Mouse (Mus musculus) stomach, embryonic 14.5 days (tissue): Measurements from ENCODE around the gene Btaf1. TPM values are rescaled to one million over a fixed set of nuclear protein-coding genes. Genes with fewer than 3 reads are reported as not detected.

ENCODE experiments used
- ATAC-seq: fragments of 200-750 bp; cut with Nextera tagmentation; 2 replicates; pipeline ENCODE4 v1.8.0; 2017; ENCODE audit warnings: low read depth, moderate TSS enrichment; ENCODE audit not compliant: insufficient number of reproducible peaks, insufficient read depth, low FRiP score
- H3K27ac ChIP-seq: fragments of 300-500 bp; sonication (generic); 2 replicates; pipeline ENCODE4 v1.5.1; 2014; ENCODE audit warnings: mild to moderate bottlenecking, low read length, moderate library complexity, mixed read lengths
- H3K27me3 ChIP-seq: fragments of 300-500 bp; sonication (generic); 2 replicates; pipeline ENCODE4 v1.6.1; 2014; ENCODE audit warnings: low read length, control low read depth, mixed read lengths; ENCODE audit not compliant: control insufficient read depth, insufficient read depth
- H3K36me3 ChIP-seq: fragments of 300-500 bp; sonication (generic); 2 replicates; pipeline ENCODE4 v1.6.1; 2014; ENCODE audit warnings: mild to moderate bottlenecking, control low read depth, low read length, moderate library complexity, mixed read lengths; ENCODE audit not compliant: control insufficient read depth, insufficient read depth
- H3K4me1 ChIP-seq: fragments of 300-500 bp; sonication (generic); 2 replicates; pipeline ENCODE4 v1.6.1; 2014; ENCODE audit warnings: low read length, control low read depth, mixed read lengths; ENCODE audit not compliant: control insufficient read depth, insufficient read depth
- H3K4me2 ChIP-seq: fragments of 300-500 bp; sonication (generic); replicated peaks from 2 replicates; pipeline ENCODE4 v1.6.1; 2014; ENCODE audit warnings: low read depth, low read length, control low read depth
- H3K4me3 ChIP-seq: fragments of 300-500 bp; sonication (generic); 2 replicates; pipeline ENCODE4 v1.5.1; 2014; ENCODE audit warnings: low read depth, low read length, control low read depth
- H3K9ac ChIP-seq: fragments of 300-500 bp; sonication (generic); replicated peaks from 2 replicates; pipeline ENCODE4 v1.6.1; 2014; ENCODE audit warnings: low read depth, mild to moderate bottlenecking, control low read depth, low read length, moderate library complexity, mixed read lengths
- H3K9me3 ChIP-seq: fragments of 300-500 bp; sonication (generic); 2 replicates; pipeline ENCODE4 v1.6.1; 2016; ENCODE audit warnings: low read depth, low read length, control low read depth; ENCODE audit not compliant: control insufficient read depth
- WGBS: fragments of 180-500 bp; shearing (Covaris S2); extraction: QIAGEN DNeasy Blood & Tissue Kit; methylation state at CpG from one replicate; pipeline ENCODE4 v1.1.7; 2014; 5-methylcytosine and 5-hydroxymethylcytosine counted together
- polyA plus RNA-seq: library from polyadenylated mRNA; unstranded; fragments of >200 nt; fragmentation: Nextera tagmentation; extraction: Ambion mirVana; gene quantifications from 2 replicates; pipeline ENCODE4 v1.2.1, GENCODE M21; 2014

Btaf1 gene
- polyA plus RNA-seq, 1 experiment from 2014 or later: 15.8 TPM

GRCm38 (mm10) chr19:36916876-36917389 is 8.9 kb upstream of the Btaf1 start:
- Histone ChIP-seq H3K4me1 (peaks cover 3% of the 10 kb centered on the region; the same call in 1 of the 2 replicates), H3K4me3 (no peak overlapping the region), H3K27me3 (no peaks in the 10 kb centered on the region), H3K9me3 (no peaks in the 10 kb centered on the region), H3K27ac (no peak overlapping the region), H3K9ac (no peak overlapping the region), H3K36me3 (no peaks in the 10 kb centered on the region), H3K4me2 (no peak overlapping the region)
- no peak for ATAC-seq
- WGBS: 76% methylated on average over 1 of the region's 1 CpGs

- peaks cover 3% of the 10 kb centered on the region; the same call in 1 of the 2 replicates for H3K4me1 ChIP-seq
- peak overlapping the region; percentile 85 for H3K4me3 ChIP-seq
- peak overlapping the region; percentile 80 for H3K9ac ChIP-seq
- under 1% methylated on average over 70 of the region's 85 CpGs for WGBS
- no peaks in the 10 kb centered on the region for H3K27me3 ChIP-seq
- no peaks in the 10 kb centered on the region for H3K9me3 ChIP-seq
- peak; percentile 91 for ATAC-seq
- H3K36me3 ChIP-seq: no peaks in the 10 kb centered on the region
- H3K4me2 ChIP-seq: peak overlapping the region; percentile 90
- peak overlapping the region; percentile 87 for H3K27ac ChIP-seq
These were observed 7.2 kb upstream of the Btaf1 start for GRCm38 (mm10) chr19:36918441-36919301.

GRCm38 (mm10) chr19:36919466-36919865 is 6.4 kb upstream of the Btaf1 start, which contains the start of gene Fgfbp3:
Gene Fgfbp3, minus strand, starts transcription at chr19:36919615.
- WGBS: 10% methylated on average over 12 of the region's 12 CpGs
- Histone ChIP-seq H3K36me3 (no peaks in the 10 kb centered on the region), H3K9ac (peak within 1 kb of the TSS; percentile 80), H3K4me2 (peak within 1 kb of the TSS; percentile 90), H3K27ac (peak within 1 kb of the TSS; percentile 87), H3K9me3 (no peaks in the 10 kb centered on the region), H3K4me1 (peaks cover 3% of the 10 kb centered on the region; the same call in 1 of the 2 replicates), H3K27me3 (no peaks in the 10 kb centered on the region), H3K4me3 (peak within 1 kb of the TSS; percentile 85)
- no peak for ATAC-seq

- Histone ChIP-seq H3K9ac (no peak overlapping the region), H3K27me3 (no peaks in the 10 kb centered on the region), H3K36me3 (no peaks in the 10 kb centered on the region), H3K27ac (no peak overlapping the region), H3K4me2 (no peak overlapping the region), H3K4me3 (no peak overlapping the region), H3K9me3 (no peaks in the 10 kb centered on the region), H3K4me1 (peaks cover 4% of the 10 kb centered on the region; the same call in 1 of the 2 replicates)
- ATAC-seq: no peak
- WGBS: 36% methylated on average over 2 of the region's 2 CpGs
These were observed 3.9 kb upstream of the Btaf1 start for GRCm38 (mm10) chr19:36922015-36922414.

- H3K27ac ChIP-seq: no peak overlapping the region
- peaks cover 7% of the 10 kb centered on the region for H3K4me1 ChIP-seq
- H3K36me3 ChIP-seq: no peaks in the 10 kb centered on the region
- no peak for ATAC-seq
- no peak overlapping the region for H3K4me2 ChIP-seq
- no peak overlapping the region for H3K4me3 ChIP-seq
- 60% methylated on average over 3 of the region's 3 CpGs for WGBS
- H3K27me3 ChIP-seq: no peaks in the 10 kb centered on the region
- H3K9ac ChIP-seq: no peak overlapping the region
- H3K9me3 ChIP-seq: no peaks in the 10 kb centered on the region
These were observed 2.9 kb upstream of the Btaf1 start for GRCm38 (mm10) chr19:36922936-36923335.

GRCm38 (mm10) chr19:36926553-36927236 is 816 bp downstream of the Btaf1 start:
- H3K27me3 ChIP-seq: no peaks in the 10 kb centered on the region
- H3K9me3 ChIP-seq: no peaks in the 10 kb centered on the region
- peak overlapping the region; percentile 61 for H3K4me2 ChIP-seq
- H3K36me3 ChIP-seq: no peaks in the 10 kb centered on the region
- peak overlapping the region; percentile 88 for H3K9ac ChIP-seq
- whole genome bisulfite sequencing: under 1% methylated on average over 26 of the region's 26 CpGs
- H3K4me3 ChIP-seq: peak overlapping the region; percentile 87
- ATAC-seq: no peak
- peaks cover 7% of the 10 kb centered on the region; the same call in 1 of the 2 replicates for H3K4me1 ChIP-seq
- H3K27ac ChIP-seq: peak overlapping the region; percentile 93

GRCm38 (mm10) chr19:36927800-36928361 is 2.0 kb downstream of the Btaf1 start:
- ATAC-seq: no peak
- Histone ChIP-seq H3K27me3 (no peaks in the 10 kb centered on the region), H3K4me2 (peak overlapping the region; percentile 61; the same call in 1 of the 2 replicates), H3K9ac (no peak overlapping the region), H3K4me3 (no peak overlapping the region; the same call in 1 of the 2 replicates), H3K9me3 (no peaks in the 10 kb centered on the region), H3K4me1 (peaks cover 7% of the 10 kb centered on the region; the same call in 1 of the 2 replicates), H3K36me3 (no peaks in the 10 kb centered on the region), H3K27ac (no peak overlapping the region)
- 76% methylated on average over 6 of the region's 6 CpGs for WGBS

- no peak overlapping the region for H3K4me3 ChIP-seq
These were observed 3.9 kb downstream of the Btaf1 start for GRCm38 (mm10) chr19:36929816-36930215.

More at GRCm38 (mm10) chr19:36929816-36930215, 3.9 kb downstream of the Btaf1 start:
- Histone ChIP-seq H3K27ac (no peak overlapping the region), H3K4me2 (no peak overlapping the region), H3K4me1 (peaks cover 7% of the 10 kb centered on the region; the same call in 1 of the 2 replicates), H3K9ac (no peak overlapping the region), H3K9me3 (no peaks in the 10 kb centered on the region), H3K27me3 (no peaks in the 10 kb centered on the region), H3K36me3 (no peaks in the 10 kb centered on the region)
- ATAC-seq: no peak
